Mouse (Mus musculus) heart, embryonic 13.5 days (tissue): ENCODE data around the gene Klhdc7b. TPM values are rescaled to one million over a fixed set of nuclear protein-coding genes. Genes with fewer than 3 reads are reported as not detected.

Source experiments
- ATAC-seq: fragments of 200-750 bp; cut with Nextera tagmentation; 2 replicates; pipeline ENCODE4 v1.8.0; 2017; ENCODE audit warnings: moderate TSS enrichment; ENCODE audit not compliant: insufficient number of reproducible peaks, low FRiP score, low TSS enrichment; ENCODE audit errors: extremely low read depth
- H3K27ac ChIP-seq: fragments of 300-500 bp; sonication (generic); replicated peaks from 2 replicates; pipeline ENCODE4 v1.5.1; 2015; ENCODE audit warnings: moderate library complexity, mild to moderate bottlenecking, inconsistent platforms
- H3K27me3 ChIP-seq: fragments of 300-500 bp; sonication (generic); replicated peaks from 2 replicates; pipeline ENCODE4 v1.6.1; 2015; ENCODE audit warnings: mild to moderate bottlenecking, inconsistent platforms
- H3K36me3 ChIP-seq: fragments of 300-500 bp; sonication (generic); 2 replicates; pipeline ENCODE4 v1.6.1; 2015; ENCODE audit warnings: mild to moderate bottlenecking, inconsistent platforms
- H3K4me1 ChIP-seq: fragments of 300-500 bp; sonication (generic); 2 replicates; pipeline ENCODE4 v1.6.1; 2015; ENCODE audit warnings: inconsistent platforms
- H3K4me2 ChIP-seq: fragments of 300-500 bp; sonication (generic); 2 replicates; pipeline ENCODE4 v1.6.1; 2015; ENCODE audit warnings: inconsistent platforms, mild to moderate bottlenecking, moderate library complexity
- H3K4me3 ChIP-seq: fragments of 300-500 bp; sonication (generic); 2 replicates; pipeline ENCODE4 v1.5.1; 2015; ENCODE audit warnings: moderate library complexity, mild to moderate bottlenecking, inconsistent platforms
- H3K9ac ChIP-seq: fragments of 300-500 bp; sonication (generic); 2 replicates; pipeline ENCODE4 v1.6.1; 2015; ENCODE audit warnings: inconsistent platforms, mild to moderate bottlenecking, moderate library complexity
- H3K9me3 ChIP-seq: fragments of 300-500 bp; sonication (generic); 2 replicates; pipeline ENCODE4 v1.6.1; 2016; ENCODE audit warnings: inconsistent platforms
- WGBS: fragments of 180-500 bp; shearing (Covaris S2); methylation state at CpG from one replicate; pipeline ENCODE4 v1.1.7; 2015; ENCODE audit warnings: mixed read lengths; 5-methylcytosine and 5-hydroxymethylcytosine counted together
- polyA plus RNA-seq: library from polyadenylated mRNA; unstranded; fragments of >200 nt; fragmentation: Nextera tagmentation; extraction: Ambion mirVana; gene quantifications from 2 replicates; pipeline ENCODE4 v1.2.1, GENCODE M21; 2015

Gene Klhdc7b
- polyA plus RNA-seq, result 0.04 TPM in 1 of 2 replicates, not detected in the other

DNA sequence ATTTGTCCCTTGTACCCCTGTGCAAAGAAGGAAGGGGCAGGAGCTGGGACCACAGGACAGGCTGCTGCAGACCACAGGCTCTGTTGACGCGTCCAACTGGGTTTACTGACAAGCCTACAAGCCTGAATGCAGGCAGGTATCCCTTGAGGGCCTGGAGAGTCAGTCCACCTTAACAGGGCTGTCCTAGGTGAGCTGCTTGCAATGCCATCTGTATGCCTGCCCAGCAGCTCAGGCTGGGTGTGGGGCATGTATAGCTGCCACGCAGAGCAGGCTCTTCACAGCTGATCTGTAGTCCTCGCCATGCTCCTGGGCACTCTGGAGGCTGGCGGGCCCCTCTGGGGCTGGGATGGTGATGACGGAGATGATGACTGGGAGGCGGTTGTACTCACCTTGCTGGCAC, at the start of gene Klhdc7b:
Gene Klhdc7b, plus strand, starts transcription at position 301 of the 400 bp plus-strand sequence.
- Histone ChIP-seq H3K27me3 (peaks cover 75% of the 10 kb centered on the region), H3K36me3 (no peaks in the 10 kb centered on the region), H3K4me1 (peaks cover under 1% of the 10 kb centered on the region), H3K27ac (no peak within 1 kb of the TSS), H3K4me3 (no peak within 1 kb of the TSS), H3K9me3 (no peaks in the 10 kb centered on the region), H3K4me2 (no peak within 1 kb of the TSS), H3K9ac (no peak within 1 kb of the TSS)
- 72% methylated on average over 7 of the region's 7 CpGs for WGBS
- 0 out of 2 replicates have a peak, but pooled peaks have one; percentile 23 for ATAC-seq

DNA sequence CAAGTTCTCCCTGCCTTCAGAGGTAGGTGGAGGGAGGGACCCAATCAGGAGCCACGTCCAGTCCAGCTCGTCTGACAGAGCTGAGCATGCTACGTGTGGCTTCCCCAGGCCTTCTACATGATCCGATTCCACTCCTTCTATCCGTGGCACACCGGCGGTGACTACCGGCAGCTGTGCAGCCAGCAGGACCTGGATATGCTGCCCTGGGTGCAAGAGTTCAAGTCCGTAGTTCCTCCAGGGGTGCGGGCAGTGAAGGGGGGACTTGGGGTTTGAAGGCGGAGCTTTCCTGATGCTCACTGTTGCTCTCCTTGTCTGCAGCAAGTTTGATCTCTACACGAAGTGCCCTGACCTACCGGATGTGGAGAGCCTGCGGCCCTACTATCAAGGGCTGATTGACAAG, 48.3 kb upstream of the Klhdc7b start:
- WGBS, result 75% methylated on average over 14 of the region's 14 CpGs

DNA sequence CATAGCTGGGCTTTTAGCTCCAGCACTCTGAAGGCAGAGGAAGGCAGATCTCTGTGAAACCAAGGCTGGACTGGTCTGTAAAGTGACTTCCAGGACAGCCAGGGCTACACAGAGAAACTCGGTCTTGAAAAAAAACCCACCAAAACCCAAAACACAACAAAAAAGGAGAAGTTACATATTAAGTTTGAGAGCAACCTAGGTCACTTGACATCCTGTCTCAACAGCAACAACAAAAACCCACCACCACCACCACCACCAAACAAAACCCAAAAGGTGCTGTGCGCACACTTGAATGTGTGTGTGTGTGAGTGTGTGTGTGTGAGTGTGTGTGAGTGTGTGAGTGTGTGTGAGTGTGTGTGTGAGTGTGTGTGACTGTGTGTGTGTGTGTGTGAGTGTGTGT, 45.0 kb upstream of the Klhdc7b start:
- Histone ChIP-seq H3K4me3 (no peak overlapping the region), H3K4me2 (no peak overlapping the region), H3K27me3 (no peaks in the 10 kb centered on the region; the same call in 1 of the 2 replicates), H3K9ac (no peak overlapping the region), H3K36me3 (no peaks in the 10 kb centered on the region), H3K27ac (no peak overlapping the region), H3K4me1 (no peaks in the 10 kb centered on the region), H3K9me3 (no peaks in the 10 kb centered on the region)
- 71% methylated on average over 2 of the region's 2 CpGs for WGBS
- no peak for ATAC-seq

More for the DNA sequence above, 48.3 kb upstream of the Klhdc7b start:
- H3K36me3 ChIP-seq, result no peaks in the 10 kb centered on the region
- H3K27me3 ChIP-seq, result no peaks in the 10 kb centered on the region; the same call in 1 of the 2 replicates
- no peak overlapping the region for H3K4me3 ChIP-seq
- H3K27ac ChIP-seq, result no peak overlapping the region
- H3K9me3 ChIP-seq, result no peaks in the 10 kb centered on the region
- no peak for ATAC-seq
- no peak overlapping the region for H3K9ac ChIP-seq
- H3K4me1 ChIP-seq, result no peaks in the 10 kb centered on the region
- H3K4me2 ChIP-seq, result no peak overlapping the region

DNA sequence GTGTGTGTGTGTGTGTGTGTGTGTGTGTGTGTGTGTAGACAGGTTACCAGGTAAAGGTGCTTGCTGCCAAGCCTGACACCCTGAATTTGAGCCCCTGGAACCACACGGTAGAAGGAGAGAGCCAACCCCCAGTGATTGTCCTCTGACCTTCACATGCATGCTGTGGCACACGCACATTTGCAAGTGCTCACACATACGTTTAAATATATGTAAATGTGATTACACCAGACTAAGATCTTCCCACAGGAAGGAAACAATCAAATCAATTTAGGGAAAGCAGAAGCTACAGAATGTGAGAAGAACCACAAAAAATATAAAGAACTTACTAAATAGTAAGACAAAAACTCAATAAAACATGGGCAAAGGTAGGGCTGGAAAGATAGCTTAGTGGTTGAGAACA, 44.6 kb upstream of the Klhdc7b start:
- H3K36me3 ChIP-seq, result no peaks in the 10 kb centered on the region
- H3K27ac ChIP-seq, result no peak overlapping the region
- no peak overlapping the region for H3K9ac ChIP-seq
- ATAC-seq, result no peak
- H3K27me3 ChIP-seq, result no peaks in the 10 kb centered on the region; the same call in 1 of the 2 replicates
- no peaks in the 10 kb centered on the region for H3K4me1 ChIP-seq
- no peak overlapping the region for H3K4me2 ChIP-seq
- WGBS, result 65% methylated on average over 3 of the region's 3 CpGs
- no peak overlapping the region for H3K4me3 ChIP-seq
- no peaks in the 10 kb centered on the region for H3K9me3 ChIP-seq

DNA sequence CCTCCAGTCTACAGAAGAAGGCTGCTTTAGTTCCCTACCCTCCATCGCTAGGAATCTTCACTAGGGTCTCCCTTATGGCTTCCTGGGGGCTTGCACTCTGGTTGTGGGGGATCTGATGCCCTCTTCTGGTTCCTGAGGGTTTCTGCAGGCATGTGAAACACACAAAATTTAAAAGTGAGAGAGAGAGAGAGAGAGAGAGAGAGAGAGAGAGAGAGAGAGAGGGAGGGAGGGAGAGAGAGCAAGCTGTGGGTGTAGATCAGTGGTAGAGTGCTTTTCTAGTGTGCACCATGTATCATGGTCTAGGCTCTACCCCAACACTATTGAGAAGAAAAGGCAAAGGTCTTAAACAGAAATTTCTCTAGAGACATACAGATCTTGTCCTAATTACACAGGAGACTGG, 43.0 kb upstream of the Klhdc7b start:
- no peaks in the 10 kb centered on the region for H3K27me3 ChIP-seq
- 39% methylated on average over 1 of the region's 1 CpGs for WGBS

DNA sequence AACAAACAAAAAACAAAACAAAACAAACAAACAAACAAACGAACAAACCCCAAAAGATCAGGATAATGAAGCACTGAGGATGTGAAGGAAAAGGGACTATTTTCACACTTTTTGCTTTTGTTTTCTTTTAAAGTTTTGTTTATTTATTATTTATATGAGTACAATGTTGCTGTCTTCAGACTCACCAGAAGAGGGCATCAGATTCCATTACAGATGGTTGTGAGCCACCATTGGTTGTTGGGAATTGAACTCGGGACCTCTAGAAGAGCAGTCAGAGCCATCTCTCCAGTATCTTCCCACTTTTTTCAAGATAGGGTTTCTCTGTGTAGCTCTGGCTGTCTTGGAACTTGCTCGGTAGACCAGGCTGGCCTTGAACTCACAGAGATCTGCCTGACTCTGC, 41.4 kb upstream of the Klhdc7b start:
- H3K9ac ChIP-seq, result no peak overlapping the region
- WGBS, result 76% methylated on average over 3 of the region's 3 CpGs
- no peaks in the 10 kb centered on the region for H3K4me1 ChIP-seq
- no peaks in the 10 kb centered on the region for H3K27me3 ChIP-seq
- H3K9me3 ChIP-seq, result no peaks in the 10 kb centered on the region
- no peak overlapping the region for H3K4me3 ChIP-seq
- no peak overlapping the region for H3K4me2 ChIP-seq
- no peak overlapping the region for H3K27ac ChIP-seq
- no peak for ATAC-seq
- no peaks in the 10 kb centered on the region for H3K36me3 ChIP-seq

More for the DNA sequence above, 43.0 kb upstream of the Klhdc7b start:
- H3K9ac ChIP-seq, result no peak overlapping the region
- no peaks in the 10 kb centered on the region for H3K36me3 ChIP-seq
- ATAC-seq, result no peak
- no peak overlapping the region for H3K4me2 ChIP-seq
- no peak overlapping the region for H3K4me3 ChIP-seq
- no peak overlapping the region for H3K27ac ChIP-seq
- H3K4me1 ChIP-seq, result no peaks in the 10 kb centered on the region
- no peaks in the 10 kb centered on the region for H3K9me3 ChIP-seq

DNA sequence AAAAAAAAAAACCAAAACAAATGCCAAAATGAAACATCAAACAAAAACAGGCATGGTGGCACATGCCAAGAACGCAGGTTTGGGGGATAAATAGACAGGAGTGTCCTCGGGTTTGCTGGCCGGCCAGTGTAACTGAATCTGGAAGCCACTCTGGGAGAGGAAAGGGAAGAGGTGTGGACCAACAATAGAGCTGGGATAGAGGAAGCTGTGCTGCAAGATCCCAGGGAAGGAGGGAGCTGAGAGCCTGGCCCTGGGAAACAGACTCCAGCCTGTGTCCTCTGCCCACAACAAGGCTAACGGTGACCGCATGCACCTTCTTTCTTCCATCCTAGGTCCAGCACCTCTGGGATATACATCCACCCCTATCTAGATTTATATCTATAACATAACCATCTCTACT, 34.3 kb upstream of the Klhdc7b start:
- WGBS, result 69% methylated on average over 5 of the region's 5 CpGs
- Histone ChIP-seq H3K4me1 (peaks cover 14% of the 10 kb centered on the region), H3K4me3 (no peak overlapping the region), H3K9me3 (no peaks in the 10 kb centered on the region), H3K9ac (no peak overlapping the region), H3K27ac (peak overlapping the region; percentile 50; the same call in 1 of the 2 replicates), H3K36me3 (peaks cover 47% of the 10 kb centered on the region), H3K4me2 (no peak overlapping the region), H3K27me3 (no peaks in the 10 kb centered on the region)
- no peak for ATAC-seq

DNA sequence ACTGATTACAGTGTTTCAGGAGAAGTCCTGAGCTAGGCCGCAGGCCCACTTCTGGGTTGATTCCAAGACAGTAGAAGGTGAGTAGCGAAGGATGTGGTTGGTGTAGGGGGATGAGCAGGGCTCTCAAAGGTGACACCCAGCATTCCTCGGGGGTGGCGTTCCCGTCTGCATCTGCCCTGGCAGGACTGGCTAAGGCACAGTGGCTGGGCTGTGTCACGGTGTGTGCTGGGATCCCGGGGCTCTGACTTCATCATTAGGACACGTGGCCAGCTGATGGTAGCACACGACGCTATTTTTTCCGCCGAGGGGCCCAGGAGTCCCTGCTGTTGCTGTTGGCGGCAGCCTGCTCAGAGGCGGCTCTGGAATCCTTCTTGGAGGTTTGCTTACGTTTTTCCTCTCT, 33.4 kb upstream of the Klhdc7b start:
- no peaks in the 10 kb centered on the region for H3K9me3 ChIP-seq
- ATAC-seq, result no peak
- H3K4me3 ChIP-seq, result no peak overlapping the region
- WGBS, result 71% methylated on average over 15 of the region's 15 CpGs
- peaks cover 14% of the 10 kb centered on the region for H3K4me1 ChIP-seq
- H3K4me2 ChIP-seq, result no peak overlapping the region
- peak overlapping the region; percentile 50; the same call in 1 of the 2 replicates for H3K27ac ChIP-seq
- no peaks in the 10 kb centered on the region for H3K27me3 ChIP-seq
- peaks cover 47% of the 10 kb centered on the region for H3K36me3 ChIP-seq
- H3K9ac ChIP-seq, result no peak overlapping the region; the same call in 1 of the 2 replicates

DNA sequence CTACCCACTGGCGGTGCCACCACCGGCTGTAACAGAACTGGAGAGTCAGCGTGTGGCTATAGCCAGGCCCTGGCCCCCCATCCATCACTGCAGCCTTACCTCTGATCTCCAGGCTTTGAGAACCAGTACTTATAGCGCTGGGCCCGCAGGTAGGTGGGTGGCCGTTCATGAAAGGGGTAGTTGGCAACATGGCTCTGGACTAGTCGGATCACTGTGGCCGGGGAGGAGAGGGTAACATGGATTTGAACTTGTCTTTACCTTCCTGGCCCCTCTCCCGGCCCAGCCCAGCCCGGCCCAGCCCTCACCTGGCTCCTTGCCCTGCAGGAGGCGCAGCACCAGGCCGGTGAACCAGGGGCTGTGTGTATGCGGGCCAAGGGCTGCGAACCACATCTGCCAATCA, 32.7 kb upstream of the Klhdc7b start:
- 93% methylated on average over 14 of the region's 14 CpGs for WGBS

DNA sequence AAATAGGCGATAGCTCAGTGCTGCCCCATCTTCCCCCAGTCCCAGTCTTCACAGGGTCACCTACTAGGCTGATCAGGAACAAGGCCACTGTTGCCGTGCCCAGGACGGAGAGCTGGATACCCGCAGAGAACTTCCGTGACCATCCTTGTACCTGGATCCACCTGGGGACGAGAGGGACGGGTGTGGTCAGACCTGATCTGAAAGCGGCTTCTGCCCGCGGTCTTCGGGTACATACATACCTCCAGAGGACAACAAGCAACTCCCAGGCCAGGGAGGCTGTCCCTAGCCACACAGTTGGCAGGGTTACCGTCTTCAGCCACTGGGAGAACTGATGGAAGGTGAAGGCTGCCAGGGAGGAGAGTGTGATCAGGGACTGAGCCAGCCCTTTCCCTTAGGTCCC, 31.9 kb upstream of the Klhdc7b start:
- H3K36me3 ChIP-seq, result peaks cover 47% of the 10 kb centered on the region
- H3K27ac ChIP-seq, result no peak overlapping the region
- H3K4me3 ChIP-seq, result no peak overlapping the region
- H3K4me1 ChIP-seq, result peaks cover 28% of the 10 kb centered on the region
- no peaks in the 10 kb centered on the region for H3K27me3 ChIP-seq
- no peak overlapping the region for H3K9ac ChIP-seq
- H3K4me2 ChIP-seq, result no peak overlapping the region
- 94% methylated on average over 12 of the region's 12 CpGs for WGBS
- no peaks in the 10 kb centered on the region for H3K9me3 ChIP-seq
- no peak for ATAC-seq

More for the DNA sequence above, 32.7 kb upstream of the Klhdc7b start:
- no peak for ATAC-seq
- Histone ChIP-seq H3K9me3 (no peaks in the 10 kb centered on the region), H3K4me3 (no peak overlapping the region), H3K27ac (no peak overlapping the region), H3K4me1 (peaks cover 21% of the 10 kb centered on the region), H3K27me3 (no peaks in the 10 kb centered on the region), H3K36me3 (peaks cover 47% of the 10 kb centered on the region), H3K4me2 (no peak overlapping the region), H3K9ac (no peak overlapping the region)

DNA sequence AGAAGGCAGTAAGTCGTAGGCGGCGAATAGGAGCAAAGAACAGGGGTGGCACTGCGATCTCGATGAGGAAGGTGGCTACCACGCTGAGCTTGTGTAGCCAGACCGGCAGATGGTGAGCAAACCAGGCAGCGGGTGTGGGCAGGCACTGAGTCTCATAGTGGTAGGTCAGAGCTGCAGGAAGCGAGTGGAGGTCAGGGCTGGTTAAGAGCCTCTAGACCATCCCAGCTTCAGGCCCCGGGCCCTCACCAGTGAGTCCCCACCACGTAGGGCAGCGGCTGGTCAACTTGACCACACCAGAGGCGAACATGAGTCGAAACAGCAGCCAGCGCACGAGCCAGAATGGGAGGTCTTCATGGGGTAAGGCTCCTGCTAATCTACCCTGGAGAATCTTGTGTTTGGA, 30.9 kb upstream of the Klhdc7b start:
- H3K9me3 ChIP-seq, result no peaks in the 10 kb centered on the region
- ATAC-seq, result no peak
- WGBS, result 91% methylated on average over 16 of the region's 16 CpGs
- H3K27me3 ChIP-seq, result no peaks in the 10 kb centered on the region
- no peak overlapping the region for H3K27ac ChIP-seq
- H3K4me3 ChIP-seq, result peak overlapping the region; percentile 84
- peaks cover 39% of the 10 kb centered on the region for H3K4me1 ChIP-seq
- peak overlapping the region; percentile 93 for H3K9ac ChIP-seq
- peaks cover 56% of the 10 kb centered on the region for H3K36me3 ChIP-seq
- H3K4me2 ChIP-seq, result peak overlapping the region; percentile 84

DNA sequence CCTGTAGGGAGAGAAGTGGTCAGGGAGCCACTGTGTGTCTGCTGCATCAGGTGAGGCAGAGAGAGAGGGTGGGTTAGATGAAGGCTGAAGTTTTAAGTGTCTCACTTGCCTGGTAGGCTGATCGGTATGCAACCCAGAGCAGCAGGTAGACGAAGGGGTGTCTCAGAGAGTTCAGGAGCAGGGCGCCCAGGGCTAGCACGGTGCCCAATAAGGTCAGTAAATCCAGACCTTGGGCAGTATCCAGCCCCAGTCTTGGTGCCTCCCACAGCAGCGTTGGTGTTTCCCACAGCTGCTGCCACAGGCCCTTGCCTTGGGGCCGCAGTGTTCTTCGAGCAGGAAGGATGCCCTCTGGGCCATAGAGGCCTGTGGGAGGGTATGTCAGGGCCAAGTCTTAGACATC, 30.3 kb upstream of the Klhdc7b start:
- Histone ChIP-seq H3K27me3 (no peaks in the 10 kb centered on the region), H3K9ac (peak overlapping the region; percentile 93), H3K4me3 (peak overlapping the region; percentile 84), H3K4me1 (peaks cover 45% of the 10 kb centered on the region), H3K9me3 (no peaks in the 10 kb centered on the region), H3K27ac (no peak overlapping the region), H3K4me2 (peak overlapping the region; percentile 84), H3K36me3 (peaks cover 56% of the 10 kb centered on the region)
- ATAC-seq, result no peak
- WGBS, result 81% methylated on average over 7 of the region's 7 CpGs
